Mouse (Mus musculus): ENCODE data around the gene Olfr1406. TPM values are rescaled to one million over a fixed set of nuclear protein-coding genes. Genes with fewer than 3 reads are reported as not detected.

The Olfr1406 gene
- polyA plus RNA-seq, 1 experiment from 2014 or later = not detected

- no peak for DNase-seq (ENCODE audit: low spot score)
- Histone ChIP-seq H3K9ac (ENCODE audit: low read length) (no peak within 1 kb of the TSS), H3K4me3 (ENCODE audit: low read depth, low read length) (no peak within 1 kb of the TSS), H3K36me3 (ENCODE audit: control insufficient read depth, insufficient read depth, low read length) (no peaks in the 10 kb centered on the region), H3K4me2 (ENCODE audit: low read length) (no peak within 1 kb of the TSS), H3K27ac (ENCODE audit: low read depth) (no peak within 1 kb of the TSS), H3K27me3 (replicated peaks; ENCODE audit: control insufficient read depth, insufficient read depth, low read length) (no peaks in the 10 kb centered on the region), H3K9me3 (ENCODE audit: control insufficient read depth, low read length) (no peaks in the 10 kb centered on the region), H3K4me1 (replicated peaks; ENCODE audit: control insufficient read depth, insufficient read depth, low read length) (no peaks in the 10 kb centered on the region)
- no peak for ATAC-seq (replicated peaks; ENCODE audit: low FRiP score, low TSS enrichment, low read depth)
- WGBS = 70% methylated on average over 2 of the region's 2 CpGs
These were observed 53.2 kb downstream of the Olfr1406 start, which contains the start of gene Olfr1408 for GRCm38 (mm10) chr1:173137274-173137673. Olfr1408 (minus strand) TSS chr1:173137374.

Other genes starting within 250 kb of the Olfr1406 start
- gene Olfr16, start 240.2 kb downstream of the Olfr1406 start, polyA plus RNA-seq (2014; fragmentation: Nextera tagmentation; extraction: Ambion mirVana) = not detected in 2 replicates
- not detected in 2 replicates for gene Olfr1408, start 53.3 kb downstream of the Olfr1406 start, polyA plus RNA-seq (2014; fragmentation: Nextera tagmentation; extraction: Ambion mirVana)
- gene Olfr218, start 7.2 kb upstream of the Olfr1406 start, polyA plus RNA-seq (2014; fragmentation: Nextera tagmentation; extraction: Ambion mirVana) = not detected in 2 replicates
- not detected in 2 replicates for gene Olfr1404, start 21.8 kb upstream of the Olfr1406 start, polyA plus RNA-seq (2014; fragmentation: Nextera tagmentation; extraction: Ambion mirVana)
- not detected in 2 replicates for gene Fcer1a, start 36.6 kb upstream of the Olfr1406 start, polyA plus RNA-seq (2014; fragmentation: Nextera tagmentation; extraction: Ambion mirVana)
- not detected in 2 replicates for gene Olfr418, start 75.4 kb upstream of the Olfr1406 start, polyA plus RNA-seq (2014; fragmentation: Nextera tagmentation; extraction: Ambion mirVana)
- not detected in 2 replicates for gene Mptx2, start 87.1 kb upstream of the Olfr1406 start, polyA plus RNA-seq (2014; fragmentation: Nextera tagmentation; extraction: Ambion mirVana)
- gene Ackr1, start 143.1 kb upstream of the Olfr1406 start, polyA plus RNA-seq (2014; fragmentation: Nextera tagmentation; extraction: Ambion mirVana) = 1.1 and 1.2 TPM in 2 replicates
- 2.8 and 3.9 TPM in 2 replicates for gene Aim2, start 160.2 kb upstream of the Olfr1406 start, polyA plus RNA-seq (2014; fragmentation: Nextera tagmentation; extraction: Ambion mirVana)
- 7.6 and 7.7 TPM in 2 replicates for gene Cadm3, start 177.1 kb upstream of the Olfr1406 start, polyA plus RNA-seq (2014; fragmentation: Nextera tagmentation; extraction: Ambion mirVana)